Mouse (Mus musculus) thymus, adult 2 months (tissue): ENCODE measurements at regions not wholly inside any gene's neighbourhood (a gene's known extent, or its start where the extent isn't known, plus 50 kb on each side); places are given as distances from the start of the nearest gene placed in this dataset.
"Not testable (repeated sequence)": the region's sequence is repeated elsewhere in the genome, so short reads cannot be mapped to it uniquely, and the experiment has no call there.

ENCODE experiments used
- DNase-seq: peaks from one replicate; pipeline ENCODE4 v3.0.0; 2021
- H3K27ac ChIP-seq: fragments of 200-500 bp; 2 replicates; pipeline ENCODE4 v1.5.1; 2012; ENCODE audit warnings: low read length, control low read depth; ENCODE audit not compliant: control insufficient read depth, insufficient read depth
- H3K27me3 ChIP-seq: fragments of 200-500 bp; 2 replicates; pipeline ENCODE4 v1.6.1; 2012; ENCODE audit warnings: mild to moderate bottlenecking, low read length, moderate library complexity, mixed read lengths; ENCODE audit not compliant: control insufficient read depth, insufficient read depth
- H3K36me3 ChIP-seq: fragments of 200-500 bp; 2 replicates; pipeline ENCODE4 v1.6.1; 2012; ENCODE audit warnings: mild to moderate bottlenecking, low read length, moderate library complexity; ENCODE audit not compliant: control insufficient read depth, insufficient read depth
- H3K4me1 ChIP-seq: fragments of 200-500 bp; replicated peaks from 2 replicates; pipeline ENCODE4 v1.6.1; 2012; ENCODE audit warnings: low read length; ENCODE audit not compliant: control insufficient read depth, insufficient read depth
- H3K4me3 ChIP-seq: fragments of 200-500 bp; 2 replicates; pipeline ENCODE4 v1.5.1; 2012; ENCODE audit warnings: mild to moderate bottlenecking, low read length, control low read depth, moderate library complexity; ENCODE audit not compliant: control insufficient read depth, insufficient read depth
- CTCF ChIP-seq: fragments of 200-500 bp; IDR thresholded peaks from 2 replicates; pipeline ENCODE4 v1.5.1; 2012; ENCODE audit warnings: mild to moderate bottlenecking, control low read depth, low read length, moderate library complexity, borderline replicate concordance; ENCODE audit not compliant: control insufficient read depth, poor library complexity, insufficient read depth; ENCODE audit errors: extremely low read depth
- POLR2A ChIP-seq: fragments of 200-500 bp; IDR thresholded peaks from 2 replicates; pipeline ENCODE4 v1.6.1; 2012; ENCODE audit warnings: mild to moderate bottlenecking, low read length, control low read depth, moderate library complexity; ENCODE audit not compliant: control insufficient read depth, poor library complexity, insufficient read depth; ENCODE audit errors: extremely low read depth
- WGBS: fragments of 180-500 bp; shearing (Covaris S2); methylation state at CpG from one replicate; pipeline ENCODE4 v1.1.7; 2018; 5-methylcytosine and 5-hydroxymethylcytosine counted together

GRCm38 (mm10) chrX:130577706-130578105 is 828.2 kb downstream of the Diaph2 start:
- Histone ChIP-seq H3K27me3 (no peaks in the 10 kb centered on the region), H3K36me3 (no peaks in the 10 kb centered on the region), H3K4me1 (peaks cover 4% of the 10 kb centered on the region), H3K4me3 (no peak overlapping the region), H3K27ac (no peak overlapping the region)
- DNase-seq, result no peak
- TF ChIP-seq POLR2A (no peak), CTCF (no peak)
- WGBS, result 45% methylated on average over 5 of the region's 5 CpGs

GRCm38 (mm10) chrX:130596631-130597030 is 847.1 kb downstream of the Diaph2 start:
- Histone ChIP-seq H3K4me1 (no peaks in the 10 kb centered on the region), H3K36me3 (no peaks in the 10 kb centered on the region), H3K27ac (no peak overlapping the region), H3K27me3 (no peaks in the 10 kb centered on the region), H3K4me3 (no peak overlapping the region)
- 91% methylated on average over 1 of the region's 1 CpGs for WGBS
- DNase-seq, result no peak
- TF ChIP-seq CTCF (no peak), POLR2A (no peak)

- no peak for DNase-seq
- Histone ChIP-seq H3K4me3 (no peak overlapping the region), H3K4me1 (no peaks in the 10 kb centered on the region), H3K27ac (no peak overlapping the region), H3K36me3 (no peaks in the 10 kb centered on the region), H3K27me3 (no peaks in the 10 kb centered on the region)
- no peak for TF ChIP-seq CTCF
- TF ChIP-seq POLR2A, result no peak
- 71% methylated on average over 3 of the region's 3 CpGs for WGBS
These were observed 852.4 kb downstream of the Diaph2 start for GRCm38 (mm10) chrX:130601911-130602310.

- H3K4me1 ChIP-seq, result no peaks in the 10 kb centered on the region
- DNase-seq, result no peak
- H3K36me3 ChIP-seq, result no peaks in the 10 kb centered on the region
- 45% methylated on average over 2 of the region's 2 CpGs for WGBS
- H3K27me3 ChIP-seq, result no peaks in the 10 kb centered on the region
- TF ChIP-seq CTCF (no peak), POLR2A (no peak)
- H3K4me3 ChIP-seq, result no peak overlapping the region
- no peak overlapping the region for H3K27ac ChIP-seq
These were observed 889.0 kb downstream of the Diaph2 start for GRCm38 (mm10) chrX:130638513-130638912.

- Histone ChIP-seq H3K36me3 (no peaks in the 10 kb centered on the region), H3K4me3 (no peak overlapping the region), H3K4me1 (no peaks in the 10 kb centered on the region), H3K27ac (no peak overlapping the region), H3K27me3 (no peaks in the 10 kb centered on the region)
- TF ChIP-seq CTCF, result no peak
- no peak for TF ChIP-seq POLR2A
- WGBS, result 100% methylated on average over 2 of the region's 2 CpGs
- no peak for DNase-seq
These were observed 906.3 kb downstream of the Diaph2 start for GRCm38 (mm10) chrX:130655815-130656214.

GRCm38 (mm10) chrX:130684381-130684780 is 934.8 kb downstream of the Diaph2 start:
- Histone ChIP-seq H3K27me3 (no peaks in the 10 kb centered on the region), H3K36me3 (no peaks in the 10 kb centered on the region), H3K27ac (no peak overlapping the region), H3K4me3 (no peak overlapping the region), H3K4me1 (no peaks in the 10 kb centered on the region)
- DNase-seq, result no peak
- TF ChIP-seq CTCF, result no peak
- TF ChIP-seq POLR2A, result no peak

GRCm38 (mm10) chrX:130708929-130709328 is 959.4 kb downstream of the Diaph2 start:
- TF ChIP-seq POLR2A, result no peak
- TF ChIP-seq CTCF, result no peak
- Histone ChIP-seq H3K27ac (no peak overlapping the region), H3K27me3 (no peaks in the 10 kb centered on the region), H3K36me3 (no peaks in the 10 kb centered on the region), H3K4me3 (no peak overlapping the region), H3K4me1 (no peaks in the 10 kb centered on the region)
- 82% methylated on average over 2 of the region's 2 CpGs for WGBS
- no peak for DNase-seq

- not testable (repeated sequence) for H3K27ac ChIP-seq, H3K4me3 ChIP-seq, H3K36me3 ChIP-seq, DNase-seq, H3K4me1 ChIP-seq, H3K27me3 ChIP-seq
- 69% methylated on average over 1 of the region's 1 CpGs for WGBS
These were observed 994.6 kb downstream of the Diaph2 start for GRCm38 (mm10) chrX:130744132-130744531.
